Mouse (Mus musculus) stomach, embryonic 14.5 days (tissue): ENCODE data around the gene Dnttip2. TPM values are rescaled to one million over a fixed set of nuclear protein-coding genes. Genes with fewer than 3 reads are reported as not detected.
A peak's percentile ranks its signal among the peaks of the same experiment; 100 is the strongest.

Source experiments
- ATAC-seq: fragments of 200-750 bp; cut with Nextera tagmentation; 2 replicates; pipeline ENCODE4 v1.8.0; 2017; ENCODE audit warnings: low read depth, moderate TSS enrichment; ENCODE audit not compliant: insufficient number of reproducible peaks, insufficient read depth, low FRiP score
- H3K27ac ChIP-seq: fragments of 300-500 bp; sonication (generic); 2 replicates; pipeline ENCODE4 v1.5.1; 2014; ENCODE audit warnings: mild to moderate bottlenecking, low read length, moderate library complexity, mixed read lengths
- H3K27me3 ChIP-seq: fragments of 300-500 bp; sonication (generic); 2 replicates; pipeline ENCODE4 v1.6.1; 2014; ENCODE audit warnings: low read length, control low read depth, mixed read lengths; ENCODE audit not compliant: control insufficient read depth, insufficient read depth
- H3K36me3 ChIP-seq: fragments of 300-500 bp; sonication (generic); 2 replicates; pipeline ENCODE4 v1.6.1; 2014; ENCODE audit warnings: mild to moderate bottlenecking, control low read depth, low read length, moderate library complexity, mixed read lengths; ENCODE audit not compliant: control insufficient read depth, insufficient read depth
- H3K4me1 ChIP-seq: fragments of 300-500 bp; sonication (generic); 2 replicates; pipeline ENCODE4 v1.6.1; 2014; ENCODE audit warnings: low read length, control low read depth, mixed read lengths; ENCODE audit not compliant: control insufficient read depth, insufficient read depth
- H3K4me2 ChIP-seq: fragments of 300-500 bp; sonication (generic); replicated peaks from 2 replicates; pipeline ENCODE4 v1.6.1; 2014; ENCODE audit warnings: low read depth, low read length, control low read depth
- H3K4me3 ChIP-seq: fragments of 300-500 bp; sonication (generic); 2 replicates; pipeline ENCODE4 v1.5.1; 2014; ENCODE audit warnings: low read depth, low read length, control low read depth
- H3K9ac ChIP-seq: fragments of 300-500 bp; sonication (generic); replicated peaks from 2 replicates; pipeline ENCODE4 v1.6.1; 2014; ENCODE audit warnings: low read depth, mild to moderate bottlenecking, control low read depth, low read length, moderate library complexity, mixed read lengths
- H3K9me3 ChIP-seq: fragments of 300-500 bp; sonication (generic); 2 replicates; pipeline ENCODE4 v1.6.1; 2016; ENCODE audit warnings: low read depth, low read length, control low read depth; ENCODE audit not compliant: control insufficient read depth
- WGBS: fragments of 180-500 bp; shearing (Covaris S2); extraction: QIAGEN DNeasy Blood & Tissue Kit; methylation state at CpG from one replicate; pipeline ENCODE4 v1.1.7; 2014; 5-methylcytosine and 5-hydroxymethylcytosine counted together
- polyA plus RNA-seq: library from polyadenylated mRNA; unstranded; fragments of >200 nt; fragmentation: Nextera tagmentation; extraction: Ambion mirVana; gene quantifications from 2 replicates; pipeline ENCODE4 v1.2.1, GENCODE M21; 2014

The Dnttip2 gene
- polyA plus RNA-seq, 1 experiment from 2014 or later = 72.3 TPM

GRCm38 (mm10) chr3:122312936-122313629, 38.9 kb downstream of the Dnttip2 start:
- Histone ChIP-seq H3K4me2 (no peak overlapping the region), H3K9ac (no peak overlapping the region), H3K4me1 (no peaks in the 10 kb centered on the region; the same call in 1 of the 2 replicates), H3K27ac (no peak overlapping the region), H3K4me3 (no peak overlapping the region), H3K9me3 (no peaks in the 10 kb centered on the region), H3K36me3 (no peaks in the 10 kb centered on the region), H3K27me3 (no peaks in the 10 kb centered on the region)
- 73% methylated on average over 10 of the region's 10 CpGs for WGBS
- ATAC-seq = no peak

GRCm38 (mm10) chr3:122313936-122314335, 39.7 kb downstream of the Dnttip2 start:
- no peaks in the 10 kb centered on the region for H3K9me3 ChIP-seq
- no peak overlapping the region for H3K9ac ChIP-seq
- H3K36me3 ChIP-seq = no peaks in the 10 kb centered on the region
- H3K4me1 ChIP-seq = no peaks in the 10 kb centered on the region; the same call in 1 of the 2 replicates
- no peak overlapping the region for H3K4me2 ChIP-seq
- H3K4me3 ChIP-seq = no peak overlapping the region
- 55% methylated on average over 7 of the region's 7 CpGs for WGBS
- H3K27ac ChIP-seq = no peak overlapping the region
- ATAC-seq = no peak; the same call in 1 of the 2 replicates
- no peaks in the 10 kb centered on the region for H3K27me3 ChIP-seq

GRCm38 (mm10) chr3:122316621-122317020, 42.4 kb downstream of the Dnttip2 start:
- Histone ChIP-seq H3K4me1 (no peaks in the 10 kb centered on the region; the same call in 1 of the 2 replicates), H3K9me3 (no peaks in the 10 kb centered on the region), H3K27me3 (no peaks in the 10 kb centered on the region), H3K36me3 (no peaks in the 10 kb centered on the region), H3K4me3 (no peak overlapping the region), H3K4me2 (peak overlapping the region; percentile 23; the same call in 1 of the 2 replicates), H3K27ac (no peak overlapping the region), H3K9ac (no peak overlapping the region)
- WGBS = 25% methylated on average over 11 of the region's 11 CpGs
- peak; percentile 51; the same call in 1 of the 2 replicates for ATAC-seq

- Histone ChIP-seq H3K4me1 (no peaks in the 10 kb centered on the region; the same call in 1 of the 2 replicates), H3K4me3 (no peak overlapping the region), H3K27me3 (no peaks in the 10 kb centered on the region), H3K36me3 (no peaks in the 10 kb centered on the region), H3K9ac (no peak overlapping the region), H3K27ac (no peak overlapping the region), H3K9me3 (no peaks in the 10 kb centered on the region), H3K4me2 (no peak overlapping the region)
- no peak for ATAC-seq
- WGBS = 88% methylated on average over 6 of the region's 6 CpGs
Measured at GRCm38 (mm10) chr3:122317339-122317738, 43.2 kb downstream of the Dnttip2 start.

GRCm38 (mm10) chr3:122322226-122322625, 48.0 kb downstream of the Dnttip2 start:
- WGBS = 61% methylated on average over 9 of the region's 9 CpGs
- H3K9me3 ChIP-seq = no peaks in the 10 kb centered on the region
- no peaks in the 10 kb centered on the region for H3K36me3 ChIP-seq
- H3K9ac ChIP-seq = no peak overlapping the region
- no peak overlapping the region for H3K4me3 ChIP-seq
- no peaks in the 10 kb centered on the region for H3K27me3 ChIP-seq
- ATAC-seq = no peak
- H3K27ac ChIP-seq = no peak overlapping the region
- H3K4me2 ChIP-seq = no peak overlapping the region
- H3K4me1 ChIP-seq = no peaks in the 10 kb centered on the region

GRCm38 (mm10) chr3:122323841-122324240, 49.7 kb downstream of the Dnttip2 start:
- H3K4me3 ChIP-seq = no peak overlapping the region
- 77% methylated on average over 6 of the region's 6 CpGs for WGBS
- no peak overlapping the region for H3K9ac ChIP-seq
- no peaks in the 10 kb centered on the region for H3K9me3 ChIP-seq
- no peak overlapping the region for H3K4me2 ChIP-seq
- H3K27ac ChIP-seq = no peak overlapping the region
- no peak for ATAC-seq
- no peaks in the 10 kb centered on the region for H3K36me3 ChIP-seq
- H3K4me1 ChIP-seq = no peaks in the 10 kb centered on the region
- no peaks in the 10 kb centered on the region for H3K27me3 ChIP-seq

GRCm38 (mm10) chr3:122324528-122324927, 50.3 kb downstream of the Dnttip2 start:
- ATAC-seq = no peak
- no peaks in the 10 kb centered on the region for H3K4me1 ChIP-seq
- H3K27ac ChIP-seq = no peak overlapping the region
- WGBS = 77% methylated on average over 3 of the region's 3 CpGs
- H3K36me3 ChIP-seq = no peaks in the 10 kb centered on the region
- H3K9me3 ChIP-seq = no peaks in the 10 kb centered on the region
- H3K4me3 ChIP-seq = no peak overlapping the region
- no peak overlapping the region for H3K4me2 ChIP-seq
- no peaks in the 10 kb centered on the region for H3K27me3 ChIP-seq
- H3K9ac ChIP-seq = no peak overlapping the region

GRCm38 (mm10) chr3:122330484-122330883, 56.3 kb downstream of the Dnttip2 start:
- no peak overlapping the region for H3K9ac ChIP-seq
- H3K27ac ChIP-seq = no peak overlapping the region
- no peaks in the 10 kb centered on the region for H3K4me1 ChIP-seq
- no peaks in the 10 kb centered on the region for H3K9me3 ChIP-seq
- H3K4me3 ChIP-seq = no peak overlapping the region
- H3K4me2 ChIP-seq = no peak overlapping the region
- no peak for ATAC-seq
- no peaks in the 10 kb centered on the region for H3K36me3 ChIP-seq
- no peaks in the 10 kb centered on the region for H3K27me3 ChIP-seq
- WGBS = 58% methylated on average over 12 of the region's 12 CpGs

- no peak overlapping the region for H3K4me3 ChIP-seq
- no peaks in the 10 kb centered on the region for H3K27me3 ChIP-seq
- H3K4me1 ChIP-seq = no peaks in the 10 kb centered on the region
- WGBS = 61% methylated on average over 4 of the region's 4 CpGs
- no peaks in the 10 kb centered on the region for H3K36me3 ChIP-seq
- H3K9ac ChIP-seq = no peak overlapping the region
- H3K4me2 ChIP-seq = no peak overlapping the region
- no peak overlapping the region for H3K27ac ChIP-seq
- H3K9me3 ChIP-seq = no peaks in the 10 kb centered on the region
- ATAC-seq = no peak
Measured at GRCm38 (mm10) chr3:122333493-122333892, 59.3 kb downstream of the Dnttip2 start.
